Mouse (Mus musculus) left cerebral cortex, postnatal 14 days (tissue): ENCODE data around the gene Cyp4f18. TPM values are rescaled to one million over a fixed set of nuclear protein-coding genes. Genes with fewer than 3 reads are reported as not detected.
"Not testable (repeated sequence)": the region's sequence is repeated elsewhere in the genome, so short reads cannot be mapped to it uniquely, and the experiment has no call there.

Experiments
- DNase-seq, 2 experiments: peaks; one replicate each; pipeline ENCODE4 v3.0.0; 2021 to 2022; ENCODE audit warnings: low spot score in 2 of 2, mixed read lengths in 1 of 2
- intact Hi-C: fragments of 180-260 bp; cut with DNase I; formaldehyde crosslinking; loops from one replicate; pipeline ENCODE4 v1.15.1; 2025
- total RNA-seq, 2 experiments: library from RNA; stranded (reverse); gene quantifications; 2 replicates each; pipeline ENCODE4 v1.2.3; 2021

The Cyp4f18 gene
- total RNA-seq, 2 experiments from 2014 or later = not detected

DNA sequence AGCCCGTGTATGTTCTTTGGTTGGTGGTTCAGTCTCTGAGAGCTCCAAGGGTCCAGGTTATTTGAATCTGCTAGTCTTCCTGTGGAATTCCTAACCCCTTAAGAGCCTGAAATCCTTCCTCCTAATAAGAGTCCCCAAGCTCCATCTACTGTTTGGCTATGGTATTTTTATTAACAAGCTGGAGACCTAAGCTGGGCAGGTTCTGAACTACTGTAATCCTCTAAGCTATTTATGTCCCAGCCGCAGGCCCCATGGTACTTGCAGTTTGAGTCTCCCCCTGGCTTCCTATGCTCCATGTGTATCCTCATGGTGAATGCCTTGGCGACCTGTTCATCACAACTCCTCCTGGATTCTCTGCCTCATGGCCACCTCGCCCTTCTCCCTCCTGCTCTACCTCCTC is 24.8 kb downstream of the Cyp4f18 start:
- DNase-seq = no peak
- intact Hi-C loops = no loop called here

DNA sequence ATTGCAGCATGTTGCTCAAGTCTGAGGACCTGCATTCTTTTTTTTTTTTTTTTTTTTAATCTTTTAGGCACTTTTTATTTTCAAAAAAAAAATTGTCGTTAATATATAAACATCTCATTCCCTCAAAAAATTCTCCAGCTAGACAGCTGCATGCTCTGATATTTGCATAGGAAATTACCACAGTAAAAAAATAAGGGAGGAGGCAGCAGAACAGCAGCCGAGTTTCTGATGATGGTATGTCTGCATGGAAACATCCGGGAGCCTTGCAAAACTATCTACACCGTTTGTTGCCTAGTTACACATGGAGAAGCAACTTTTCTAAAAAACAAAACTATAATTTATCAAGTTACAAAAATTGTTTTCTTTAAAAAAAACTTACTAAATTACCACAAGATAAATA is 28.0 kb downstream of the Cyp4f18 start:
- intact Hi-C loops = no loop called here
- DNase-seq = no peak

DNA sequence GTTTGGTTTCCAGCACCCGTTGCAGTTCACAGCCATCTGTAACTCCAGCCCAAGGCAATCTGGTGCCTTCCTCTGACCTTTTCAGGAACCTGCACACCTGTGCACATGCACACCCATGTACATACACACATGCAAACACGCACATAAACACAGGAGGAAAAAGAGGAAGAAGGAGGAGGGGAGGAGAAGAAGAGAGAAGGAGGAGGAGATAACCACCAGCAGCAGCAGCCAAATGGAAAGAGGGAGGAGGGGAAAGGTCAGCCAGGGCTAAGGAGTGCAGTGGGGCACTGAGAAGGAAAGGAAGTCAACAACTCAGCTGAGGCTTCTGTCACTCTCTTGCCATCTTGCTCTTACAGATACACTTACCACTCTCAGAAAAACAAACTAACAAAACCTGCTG is 28.4 kb downstream of the Cyp4f18 start:
- intact Hi-C loops = no loop called here

DNA sequence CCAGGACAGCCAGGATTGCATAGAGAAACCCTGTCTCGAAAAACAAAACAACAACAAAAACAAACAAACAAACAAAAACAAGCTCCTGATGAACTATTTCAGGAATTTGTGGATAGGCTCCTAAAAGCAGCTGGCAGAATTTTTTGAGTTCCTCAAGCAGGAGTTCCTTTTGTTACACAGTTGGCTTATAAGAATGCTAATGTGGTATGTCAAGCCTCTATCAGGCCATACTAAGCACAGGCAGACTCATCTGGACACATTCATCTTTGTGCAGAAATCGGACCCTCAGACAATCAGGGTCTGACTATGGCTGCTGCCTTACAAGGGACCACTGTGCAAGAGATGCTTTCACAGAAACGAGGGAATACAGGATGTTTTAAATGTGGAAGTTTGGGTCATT is 35.2 kb downstream of the Cyp4f18 start:
- intact Hi-C loops = no loop called here
- no peak for DNase-seq

More for the DNA sequence above, 28.4 kb downstream of the Cyp4f18 start:
- DNase-seq = no peak

DNA sequence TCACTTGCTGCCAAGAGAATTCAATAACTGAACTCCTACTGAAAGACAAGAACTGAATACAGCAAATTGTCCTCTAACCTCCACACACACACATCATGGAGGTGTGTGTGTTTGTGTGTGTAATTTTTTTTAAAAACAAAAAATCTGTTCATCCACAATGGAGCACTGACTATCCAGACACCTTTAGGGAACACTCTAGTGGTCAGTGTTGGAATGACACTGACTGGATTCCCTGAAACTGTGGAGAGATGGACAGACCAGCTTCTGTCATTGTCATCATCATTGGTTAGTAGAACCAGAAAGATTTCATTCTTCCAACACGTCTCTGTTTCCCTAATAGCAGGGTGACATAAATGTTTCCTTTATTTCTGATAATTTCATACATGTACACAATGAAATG is 37.5 kb downstream of the Cyp4f18 start:
- peak; percentile 21 to 35 for DNase-seq

DNA sequence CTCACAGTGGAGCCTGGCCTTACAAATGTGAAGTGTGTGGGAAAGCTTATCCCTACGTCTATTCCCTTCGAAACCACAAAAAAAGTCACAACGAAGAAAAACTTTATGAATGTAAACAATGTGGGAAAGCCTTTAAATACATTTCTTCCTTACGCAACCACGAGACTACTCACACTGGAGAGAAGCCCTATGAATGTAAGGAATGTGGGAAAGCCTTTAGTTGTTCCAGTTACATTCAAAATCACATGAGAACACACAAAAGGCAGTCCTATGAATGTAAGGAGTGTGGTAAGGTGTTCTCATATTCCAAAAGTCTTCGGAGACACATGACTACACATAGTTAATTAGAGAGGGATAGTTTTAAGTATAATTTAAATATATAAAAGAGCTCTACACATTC is 40.8 kb downstream of the Cyp4f18 start:
- DNase-seq = no peak
- intact Hi-C loops = no loop called here

More for the DNA sequence above, 37.5 kb downstream of the Cyp4f18 start:
- intact Hi-C loops = no loop called here

DNA sequence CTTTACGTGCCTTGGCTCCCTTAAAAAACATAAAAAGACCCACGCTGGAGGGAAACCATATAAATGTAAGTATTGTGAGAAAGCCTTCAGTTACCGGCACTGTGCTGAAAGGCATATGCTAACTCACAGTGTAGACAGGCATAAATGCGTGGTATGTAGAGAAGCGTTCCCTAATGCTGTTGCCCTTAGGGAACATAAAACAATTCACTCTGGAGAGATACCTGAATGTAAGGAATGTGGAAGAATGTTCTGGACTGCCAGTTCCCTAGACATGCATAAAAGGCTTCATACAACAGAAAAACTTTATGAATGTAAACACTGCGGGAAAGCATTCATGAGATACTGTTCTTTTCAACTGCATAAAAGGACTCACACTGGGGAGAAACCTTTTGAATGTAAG is 41.3 kb downstream of the Cyp4f18 start:
- no peak for DNase-seq
- intact Hi-C loops = no loop called here

DNA sequence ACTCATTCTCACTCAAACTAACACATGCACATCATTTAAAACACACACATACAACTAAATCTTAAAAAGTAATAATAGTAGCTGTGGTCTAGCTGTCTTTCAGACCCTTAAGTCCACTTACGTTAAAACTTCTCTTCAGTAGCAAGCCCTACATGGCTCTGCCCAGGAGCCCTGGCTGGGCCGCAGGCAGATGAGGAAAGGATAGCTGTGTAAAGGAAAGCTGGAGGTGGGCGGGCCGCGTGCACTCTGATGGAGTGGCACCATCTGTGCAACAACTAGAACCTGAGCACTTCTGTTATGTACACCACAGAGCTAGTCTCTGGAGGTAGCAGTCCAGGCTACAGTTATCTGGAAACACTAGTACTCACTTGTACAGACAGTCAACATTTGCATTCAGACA is 42.2 kb downstream of the Cyp4f18 start:
- DNase-seq = no peak
- intact Hi-C loops = no loop called here

DNA sequence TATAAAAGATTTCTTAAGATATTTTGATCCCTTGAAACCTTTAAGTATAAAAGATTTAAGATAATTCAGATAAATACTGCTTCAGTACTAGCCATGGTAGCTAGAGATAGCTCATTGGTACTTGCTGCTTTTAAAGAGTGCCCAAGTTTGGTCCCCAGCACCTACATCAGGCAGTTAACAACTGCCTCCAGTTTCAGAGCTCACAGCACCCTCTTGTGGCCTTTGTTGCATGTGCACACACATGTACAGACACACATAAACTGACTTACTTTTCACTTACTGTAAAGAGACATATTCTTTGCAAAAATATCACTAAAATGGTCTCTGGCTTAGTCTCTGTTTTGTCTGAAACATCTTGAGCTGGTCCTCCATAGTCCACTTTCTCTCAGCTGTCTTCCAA is 43.0 kb downstream of the Cyp4f18 start:
- intact Hi-C loops = no loop called here
- no peak for DNase-seq

DNA sequence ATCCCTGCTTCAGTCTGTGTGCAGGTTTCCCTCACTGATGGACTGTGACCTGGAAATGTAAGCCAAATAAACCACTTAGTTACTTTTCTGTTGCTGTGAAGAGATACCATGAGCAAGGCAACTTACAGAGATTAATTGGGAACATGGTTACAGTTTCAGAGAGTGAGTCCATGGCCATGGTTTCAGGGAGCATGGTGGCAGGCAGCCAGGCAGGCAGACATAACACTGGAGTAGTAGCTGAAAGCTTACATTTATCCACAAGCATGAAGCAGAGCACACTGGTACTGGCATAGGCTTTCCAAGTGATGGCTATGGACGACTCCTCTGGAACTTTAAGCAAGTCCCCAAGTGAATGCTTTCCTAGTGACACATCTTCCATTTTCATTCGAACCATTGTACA is 44.3 kb downstream of the Cyp4f18 start:
- intact Hi-C loops = no loop called here
- DNase-seq = no peak

DNA sequence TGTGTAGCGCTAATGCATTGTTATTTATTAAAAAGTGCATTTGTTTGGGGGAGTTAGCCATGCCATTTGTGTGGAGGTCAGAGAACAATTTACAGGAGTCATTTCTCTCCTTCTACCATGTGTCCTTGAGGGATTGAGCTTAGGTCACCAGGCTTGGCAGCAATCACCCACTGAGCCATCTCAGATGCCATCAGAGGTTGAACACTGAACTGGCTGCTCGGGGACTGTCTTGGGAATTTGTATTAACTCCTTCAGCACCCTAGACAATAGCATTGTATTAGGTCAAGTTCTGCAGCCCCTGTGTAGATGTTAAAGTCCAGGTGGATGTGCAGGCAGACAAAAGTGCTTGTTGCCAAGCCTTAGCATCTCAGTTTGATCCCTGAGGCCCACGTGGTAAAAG is 45.4 kb downstream of the Cyp4f18 start:
- intact Hi-C loops = no loop called here
- no peak for DNase-seq

DNA sequence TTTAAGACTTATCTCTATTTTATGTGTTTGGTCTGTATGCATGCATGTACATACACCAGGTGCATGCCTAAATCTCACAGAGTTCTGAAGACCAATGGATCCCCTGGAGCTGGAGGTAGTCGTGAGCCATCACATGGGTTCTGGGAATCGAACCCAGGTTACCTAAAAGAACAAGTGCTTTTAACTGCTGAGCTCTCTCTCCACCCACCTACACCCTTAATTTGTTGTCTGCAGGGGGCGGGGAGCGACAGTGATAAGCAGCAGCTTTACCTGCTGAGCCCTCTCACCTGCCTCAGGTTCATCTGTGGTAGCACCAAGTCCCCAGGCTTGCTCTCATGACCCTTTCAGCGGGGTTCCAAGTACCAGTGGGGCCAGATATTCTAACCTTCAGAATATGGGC is 47.6 kb downstream of the Cyp4f18 start:
- DNase-seq = no peak
- intact Hi-C loops = no loop called here

DNA sequence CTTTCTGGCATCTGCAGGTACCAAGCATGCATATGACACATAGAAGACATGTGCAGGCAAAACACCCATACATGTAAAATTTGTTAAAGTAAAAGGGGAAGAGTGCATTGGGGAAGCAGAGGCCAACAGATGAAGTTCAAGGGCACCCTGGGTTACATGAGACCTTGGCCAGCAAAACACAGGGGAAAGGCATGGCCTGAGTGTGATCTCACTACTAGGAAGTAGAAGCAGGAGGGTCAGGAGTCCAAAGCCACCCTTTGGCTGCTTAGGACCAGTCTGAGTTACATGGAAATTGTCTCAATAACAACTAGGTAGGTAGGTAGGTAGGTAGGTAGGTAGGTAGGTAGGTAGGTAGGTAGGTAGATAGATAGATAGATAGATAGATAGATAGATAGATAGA is 48.9 kb downstream of the Cyp4f18 start:
- DNase-seq = no peak
- intact Hi-C loops = no loop called here

DNA sequence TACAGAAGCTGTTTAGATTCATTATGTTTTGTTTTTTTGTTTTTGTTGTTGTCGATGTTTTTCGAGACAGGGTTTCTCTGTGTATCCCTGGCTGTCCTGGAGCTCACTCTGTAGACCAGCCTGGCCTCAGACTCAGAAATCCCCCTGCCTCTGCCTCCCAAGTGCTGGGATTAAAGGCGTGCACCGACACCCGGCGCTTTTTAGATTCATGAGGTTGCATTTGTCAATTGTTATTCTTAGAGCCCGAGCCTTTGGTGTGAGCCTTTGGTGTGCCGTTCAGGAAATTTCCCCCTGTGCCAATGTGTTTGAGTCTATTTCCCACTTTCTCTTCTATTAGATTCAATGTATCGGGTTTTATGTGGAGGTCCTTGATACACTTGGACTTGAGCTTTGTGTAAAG is 54.8 kb downstream of the Cyp4f18 start:
- DNase-seq = no peak
- intact Hi-C loops = no loop called here

DNA sequence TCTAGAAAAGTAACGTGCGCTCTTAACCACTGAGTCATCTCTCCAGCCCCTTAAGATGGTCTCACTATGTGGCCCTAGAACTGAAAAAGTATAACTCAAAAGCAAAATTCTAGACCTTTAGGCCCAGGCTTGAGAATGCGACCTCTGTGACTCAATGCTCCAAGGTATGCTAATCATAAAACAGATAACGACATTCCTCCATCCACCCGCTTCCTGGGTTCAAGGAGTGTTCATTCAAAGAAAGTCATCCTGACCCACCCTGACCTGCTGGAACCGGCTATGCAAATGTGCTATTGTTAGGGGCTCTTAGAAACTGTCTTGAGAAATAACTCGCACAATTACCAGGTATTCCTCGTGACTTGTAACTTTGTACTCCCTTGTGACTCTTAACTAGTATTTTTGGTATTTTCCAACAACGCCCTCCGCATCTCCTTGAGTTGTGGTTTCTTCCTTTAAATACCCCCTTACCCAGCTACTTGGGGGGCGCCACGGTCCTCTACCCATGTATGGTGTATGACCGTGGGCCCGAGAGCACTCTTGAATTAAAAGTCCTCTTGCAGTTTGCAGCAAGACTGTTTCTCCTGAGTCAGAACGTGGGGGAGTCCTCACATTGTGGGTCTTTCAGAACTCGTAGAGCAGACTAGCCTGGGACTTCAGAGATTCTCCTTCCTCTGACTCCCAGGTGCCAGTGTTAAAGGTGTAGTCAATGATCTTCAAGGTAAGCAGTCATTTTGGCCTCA is 56.3 kb downstream of the Cyp4f18 start:
- DNase-seq, intact Hi-C loops: not testable (repeated sequence)

DNA sequence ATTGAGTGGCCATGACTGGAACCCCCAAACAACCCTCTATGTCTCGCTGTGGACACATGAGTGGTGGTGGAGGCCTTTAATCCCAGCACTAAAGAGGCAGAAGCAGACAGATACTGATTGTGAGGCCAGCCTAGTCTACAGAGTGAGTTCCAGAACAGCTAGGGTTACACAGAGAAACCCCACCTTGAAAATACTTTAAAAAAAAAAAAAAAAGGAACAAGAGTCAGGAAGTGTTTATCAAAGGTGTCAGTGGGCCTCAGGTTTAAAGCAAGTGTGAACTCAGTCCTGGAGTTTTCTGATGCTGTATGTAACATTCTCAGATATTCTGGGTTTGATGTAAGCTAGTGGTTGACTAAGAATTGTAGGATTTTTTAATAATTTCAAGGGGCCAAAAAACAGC is 56.9 kb downstream of the Cyp4f18 start:
- intact Hi-C loops = no loop called here

DNA sequence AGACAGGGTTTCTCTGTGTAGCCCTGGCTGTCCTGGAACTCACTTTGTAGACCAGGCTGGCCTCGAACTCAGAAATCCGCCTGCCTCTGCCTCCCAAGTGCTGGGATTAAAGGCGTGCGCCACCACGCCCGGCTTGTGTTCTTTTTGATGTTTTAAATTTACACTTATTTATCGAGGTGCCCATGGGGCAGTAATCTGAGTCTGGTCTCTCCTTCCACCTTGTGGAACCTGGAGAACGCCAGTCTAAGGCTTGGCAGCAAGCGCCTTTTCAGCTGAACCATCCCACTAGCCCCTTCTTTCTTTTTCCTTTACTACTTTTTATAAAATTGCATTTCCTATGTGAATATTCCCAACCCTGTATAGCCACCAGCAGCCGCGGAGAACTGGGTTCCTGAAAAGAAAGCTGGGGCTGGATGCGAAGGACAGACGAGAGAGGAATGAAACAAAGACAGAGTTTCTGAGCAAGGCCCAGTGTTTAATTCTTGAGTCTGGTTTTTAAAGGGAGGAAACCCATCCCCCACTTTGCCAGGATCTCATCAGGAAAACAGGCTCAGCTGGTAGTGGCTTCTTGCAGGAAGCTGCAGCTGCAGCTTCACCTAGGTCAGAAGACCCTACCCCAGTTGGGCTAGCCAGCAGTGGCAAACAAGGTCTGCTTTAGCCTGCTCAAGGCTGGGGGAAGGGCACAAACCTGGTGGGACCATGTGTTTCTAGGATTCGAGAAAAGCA is 57.8 kb downstream of the Cyp4f18 start:
- intact Hi-C loops = no loop called here
- DNase-seq = peak in 1 of 2 experiments; percentile 6

More for the DNA sequence above, 56.9 kb downstream of the Cyp4f18 start:
- DNase-seq = no peak

DNA sequence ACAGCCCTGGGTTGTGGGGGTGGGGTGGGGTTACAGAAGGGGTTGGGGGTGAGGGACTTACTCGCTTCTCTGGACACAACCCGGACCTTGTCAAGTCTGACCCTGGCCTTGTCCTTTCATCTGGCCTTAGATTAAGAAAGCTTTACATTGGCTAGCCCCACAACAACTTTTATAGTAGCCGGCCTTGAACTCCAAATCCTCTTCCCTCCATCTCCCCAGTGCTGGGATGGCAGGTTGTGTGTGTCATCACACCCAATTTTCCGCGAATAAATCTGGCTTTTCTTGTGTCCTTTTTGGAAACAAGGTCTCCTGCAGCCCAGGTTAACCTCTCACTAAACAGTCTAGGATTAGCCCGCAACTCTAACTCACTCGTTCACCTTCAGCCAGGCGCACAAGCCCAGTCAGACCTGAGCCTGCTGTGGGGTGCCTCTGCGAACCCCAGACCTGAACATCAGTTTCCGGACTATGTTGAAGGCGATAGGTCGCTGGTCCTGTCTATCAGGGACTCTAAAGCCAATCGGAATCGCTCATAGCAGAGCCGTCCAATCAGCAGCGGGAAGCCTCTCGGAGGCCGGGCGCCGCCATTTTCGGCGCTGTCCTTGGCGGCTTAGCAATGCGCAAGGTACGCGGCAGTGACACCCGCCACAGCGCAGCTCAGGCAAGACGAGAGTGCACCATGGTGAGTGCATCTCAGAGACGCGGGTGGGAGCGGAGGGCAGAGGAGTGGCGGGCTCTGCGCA is 58.8 kb downstream of the Cyp4f18 start, which contains the start of gene Zfp961:
TSS of gene Zfp961 (plus strand) at position 557 of the 740 bp plus-strand sequence.
- intact Hi-C loops = no loop called here
- peak; percentile 98 to 100 for DNase-seq

DNA sequence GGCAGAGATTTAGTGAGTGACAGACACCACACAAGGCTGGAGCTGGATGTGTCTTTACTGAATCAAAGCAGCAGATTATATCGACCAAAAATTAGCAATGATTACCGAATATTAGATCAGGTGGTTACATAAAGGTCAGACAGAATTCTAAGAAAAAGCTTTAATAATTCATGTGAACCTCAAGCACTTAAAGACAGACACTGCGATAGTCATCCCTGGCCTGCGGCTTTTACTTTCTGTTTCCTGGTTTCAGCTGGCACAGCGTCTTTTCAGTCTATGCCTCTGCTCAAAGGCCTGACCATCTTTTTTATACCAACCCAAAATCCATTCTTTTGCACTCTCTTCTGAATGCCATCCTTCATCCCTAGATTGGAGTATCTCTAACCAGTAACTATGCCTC is 60.8 kb downstream of the Cyp4f18 start:
- intact Hi-C loops = no loop called here
- no peak for DNase-seq

DNA sequence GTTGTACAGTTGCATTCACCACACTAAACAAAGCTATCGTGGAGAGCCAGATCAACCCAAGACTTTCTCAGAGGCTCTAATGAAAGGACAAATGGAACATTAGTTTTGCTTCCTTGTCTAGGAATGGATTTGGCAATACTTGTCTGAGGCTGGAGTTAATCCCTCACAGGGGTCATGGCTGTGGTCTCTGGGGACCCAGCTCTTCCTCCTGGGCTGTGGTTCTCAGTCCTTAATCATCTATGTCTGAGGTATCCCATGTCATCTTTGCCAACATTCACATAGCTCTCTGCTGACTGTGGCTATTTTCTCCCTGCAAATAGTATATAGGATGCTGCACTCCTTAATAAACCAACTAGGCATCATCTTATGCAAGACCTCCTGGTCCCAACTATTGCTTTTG is 67.7 kb downstream of the Cyp4f18 start:
- no peak for DNase-seq
- intact Hi-C loops = no loop called here
